Mouse (Mus musculus): ENCODE results near the gene Metap1d. TPM values are rescaled to one million over a fixed set of nuclear protein-coding genes. Genes with fewer than 3 reads are reported as not detected.

Metap1d gene
- polyA plus RNA-seq, 1 experiment from 2014 or later = 43.1 TPM

DNA sequence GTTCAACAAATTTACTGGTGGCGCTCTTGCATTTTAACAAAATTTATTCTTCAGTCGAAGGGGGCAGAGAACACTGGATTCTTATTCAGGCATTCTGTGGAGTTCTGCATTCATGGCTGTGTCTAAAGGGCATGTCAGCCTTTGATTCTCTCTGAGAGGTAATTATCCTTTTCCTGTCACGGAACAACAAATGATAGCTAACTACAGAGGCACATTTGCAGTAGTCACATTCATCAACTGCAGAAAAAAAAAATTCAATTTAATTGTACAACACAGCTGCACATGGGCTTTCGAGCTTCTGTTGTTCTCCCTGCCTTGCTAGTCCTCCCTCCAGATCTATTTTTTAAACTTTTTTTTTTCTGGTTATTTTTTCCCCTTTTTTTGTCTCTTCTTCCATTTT is 63.9 kb downstream of the Metap1d start:
- Histone ChIP-seq H3K27me3 (ENCODE audit: insufficient read depth, low read length) (0 out of 2 replicates have a peak, but pooled peaks cover 5% of the 10 kb centered on the region), H3K9ac (ENCODE audit: low read depth, low read length) (no peak overlapping the region), H3K9me3 (replicated peaks; ENCODE audit: low read length) (no peaks in the 10 kb centered on the region), H3K27ac (no peak overlapping the region), H3K4me2 (ENCODE audit: low read length) (no peak overlapping the region), H3K36me3 (ENCODE audit: insufficient read depth, low read length) (no peaks in the 10 kb centered on the region), H3K4me1 (replicated peaks; ENCODE audit: insufficient read depth, low read length) (no peaks in the 10 kb centered on the region), H3K4me3 (replicated peaks; ENCODE audit: low read depth, low read length) (no peak overlapping the region)
- 72% methylated on average over 4 of the region's 4 CpGs for WGBS
- no peak for TF ChIP-seq CTCF (IDR thresholded peaks at IDR 0.05; ENCODE audit: low read depth)
- no peak for ATAC-seq (replicated peaks; ENCODE audit: low FRiP score, low read depth)
- DNase-seq (ENCODE audit: low spot score) = no peak

DNA sequence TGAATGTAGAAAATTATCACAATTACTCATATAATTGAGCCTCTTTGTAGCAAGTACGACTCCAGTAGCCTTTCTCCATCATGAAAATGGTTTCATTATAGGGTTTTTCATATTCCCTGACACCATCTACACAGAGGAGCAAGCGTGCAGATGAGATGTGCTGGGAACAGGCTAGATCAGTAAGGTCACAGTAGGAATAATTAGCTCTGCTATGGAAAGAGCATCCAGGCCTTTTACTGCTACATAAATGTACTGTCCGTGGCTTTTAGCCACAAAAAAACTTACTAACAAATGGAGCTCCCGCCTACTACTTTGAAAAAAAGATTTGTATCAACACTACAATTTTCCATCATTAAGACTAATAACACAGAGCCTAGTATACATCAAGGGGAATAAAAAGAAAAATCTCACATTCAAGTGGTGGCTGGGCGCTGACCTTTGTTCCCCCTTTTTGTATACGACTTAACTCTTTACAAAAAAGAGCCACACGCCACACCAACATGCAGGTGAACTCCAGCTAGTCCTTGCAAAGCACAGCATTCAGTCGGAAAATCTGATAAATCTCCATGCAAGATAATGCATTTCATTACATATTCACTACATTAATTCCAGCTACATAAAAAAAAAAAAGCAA is 64.5 kb downstream of the Metap1d start:
- no peak overlapping the region for H3K4me2 ChIP-seq (ENCODE audit: low read length)
- no peaks in the 10 kb centered on the region for H3K4me1 ChIP-seq (replicated peaks; ENCODE audit: insufficient read depth, low read length)
- H3K9ac ChIP-seq (ENCODE audit: low read depth, low read length) = no peak overlapping the region
- H3K36me3 ChIP-seq (ENCODE audit: insufficient read depth, low read length) = no peaks in the 10 kb centered on the region
- H3K27ac ChIP-seq = no peak overlapping the region
- no peak for DNase-seq (ENCODE audit: low spot score)
- no peak for TF ChIP-seq CTCF (IDR thresholded peaks at IDR 0.05; ENCODE audit: low read depth)
- no peaks in the 10 kb centered on the region for H3K9me3 ChIP-seq (replicated peaks; ENCODE audit: low read length)
- ATAC-seq (replicated peaks; ENCODE audit: low FRiP score, low read depth) = no peak
- H3K27me3 ChIP-seq (ENCODE audit: insufficient read depth, low read length) = 0 out of 2 replicates have a peak, but pooled peaks cover 6% of the 10 kb centered on the region
- H3K4me3 ChIP-seq (replicated peaks; ENCODE audit: low read depth, low read length) = no peak overlapping the region
- 84% methylated on average over 8 of the region's 8 CpGs for WGBS

DNA sequence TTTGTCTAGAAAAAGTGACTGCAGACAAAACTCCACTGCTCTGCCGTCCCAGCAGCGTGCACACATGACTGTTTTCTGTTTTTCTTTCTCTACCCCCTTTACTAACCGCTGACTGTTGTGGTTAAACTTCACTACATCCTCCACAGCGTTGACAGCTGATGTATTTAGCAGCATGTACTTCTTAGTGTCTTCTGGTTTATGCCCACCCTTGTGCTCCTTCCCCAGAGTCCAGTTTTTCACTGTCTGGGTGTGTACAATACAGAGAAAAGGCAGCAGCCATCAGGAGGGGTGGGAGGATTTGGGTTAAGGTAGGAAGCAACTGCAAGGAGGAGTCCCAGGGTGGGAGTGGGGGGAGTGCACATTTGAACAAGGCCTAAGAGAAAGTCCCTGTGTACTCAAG is 69.8 kb downstream of the Metap1d start:
- no peak for DNase-seq (ENCODE audit: low spot score)
- Histone ChIP-seq H3K9me3 (replicated peaks; ENCODE audit: low read length) (no peaks in the 10 kb centered on the region), H3K4me3 (replicated peaks; ENCODE audit: low read depth, low read length) (no peak overlapping the region), H3K4me2 (ENCODE audit: low read length) (no peak overlapping the region), H3K4me1 (replicated peaks; ENCODE audit: insufficient read depth, low read length) (no peaks in the 10 kb centered on the region), H3K36me3 (ENCODE audit: insufficient read depth, low read length) (no peaks in the 10 kb centered on the region), H3K9ac (ENCODE audit: low read depth, low read length) (no peak overlapping the region), H3K27me3 (ENCODE audit: insufficient read depth, low read length) (peaks cover 52% of the 10 kb centered on the region), H3K27ac (no peak overlapping the region)
- no peak for TF ChIP-seq CTCF (IDR thresholded peaks at IDR 0.05; ENCODE audit: low read depth)
- whole genome bisulfite sequencing = 49% methylated on average over 4 of the region's 4 CpGs
- ATAC-seq (replicated peaks; ENCODE audit: low FRiP score, low read depth) = no peak

DNA sequence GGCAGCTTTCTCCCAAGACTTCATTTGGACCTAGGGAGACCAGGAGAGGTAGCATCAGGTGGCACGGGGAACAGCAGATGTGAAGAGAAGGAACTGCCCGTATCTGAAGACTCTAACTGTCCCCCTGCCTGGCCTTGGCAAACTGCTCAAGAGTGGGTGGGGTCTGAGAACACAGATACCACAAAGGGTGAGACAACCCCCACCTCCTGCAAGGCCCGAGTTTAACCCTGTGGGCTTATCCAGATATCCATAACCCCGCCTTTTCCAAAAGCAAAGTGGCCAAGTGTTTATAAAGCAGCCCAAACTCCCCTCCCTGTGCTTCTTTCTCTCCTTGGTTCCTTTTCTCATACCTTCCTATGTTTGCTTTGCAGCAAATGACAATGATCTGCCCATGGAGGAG is 70.4 kb downstream of the Metap1d start:
- Histone ChIP-seq H3K9me3 (replicated peaks; ENCODE audit: low read length) (no peaks in the 10 kb centered on the region), H3K4me3 (replicated peaks; ENCODE audit: low read depth, low read length) (no peak overlapping the region), H3K27me3 (ENCODE audit: insufficient read depth, low read length) (peaks cover 54% of the 10 kb centered on the region), H3K4me2 (ENCODE audit: low read length) (no peak overlapping the region), H3K4me1 (replicated peaks; ENCODE audit: insufficient read depth, low read length) (no peaks in the 10 kb centered on the region), H3K36me3 (ENCODE audit: insufficient read depth, low read length) (no peaks in the 10 kb centered on the region), H3K27ac (no peak overlapping the region), H3K9ac (ENCODE audit: low read depth, low read length) (no peak overlapping the region)
- WGBS = 59% methylated on average over 4 of the region's 4 CpGs
- TF ChIP-seq CTCF (IDR thresholded peaks at IDR 0.05; ENCODE audit: low read depth) = no peak
- ATAC-seq (replicated peaks; ENCODE audit: low FRiP score, low read depth) (no peak), DNase-seq (ENCODE audit: low spot score) (no peak)

GRCm38 (mm10) chr2:71524763-71525162 is 71.7 kb downstream of the Metap1d start:
- Histone ChIP-seq H3K4me1 (replicated peaks; ENCODE audit: insufficient read depth, low read length) (peaks cover 7% of the 10 kb centered on the region), H3K9ac (ENCODE audit: low read depth, low read length) (no peak overlapping the region), H3K27ac (no peak overlapping the region), H3K4me2 (ENCODE audit: low read length) (no peak overlapping the region), H3K36me3 (ENCODE audit: insufficient read depth, low read length) (no peaks in the 10 kb centered on the region), H3K4me3 (replicated peaks; ENCODE audit: low read depth, low read length) (no peak overlapping the region), H3K27me3 (ENCODE audit: insufficient read depth, low read length) (peaks cover 67% of the 10 kb centered on the region), H3K9me3 (replicated peaks; ENCODE audit: low read length) (no peaks in the 10 kb centered on the region)
- no peak for TF ChIP-seq CTCF (IDR thresholded peaks at IDR 0.05; ENCODE audit: low read depth)
- WGBS = 33% methylated on average over 13 of the region's 13 CpGs
- DNase-seq (ENCODE audit: low spot score) (no peak), ATAC-seq (replicated peaks; ENCODE audit: low FRiP score, low read depth) (no peak)

DNA sequence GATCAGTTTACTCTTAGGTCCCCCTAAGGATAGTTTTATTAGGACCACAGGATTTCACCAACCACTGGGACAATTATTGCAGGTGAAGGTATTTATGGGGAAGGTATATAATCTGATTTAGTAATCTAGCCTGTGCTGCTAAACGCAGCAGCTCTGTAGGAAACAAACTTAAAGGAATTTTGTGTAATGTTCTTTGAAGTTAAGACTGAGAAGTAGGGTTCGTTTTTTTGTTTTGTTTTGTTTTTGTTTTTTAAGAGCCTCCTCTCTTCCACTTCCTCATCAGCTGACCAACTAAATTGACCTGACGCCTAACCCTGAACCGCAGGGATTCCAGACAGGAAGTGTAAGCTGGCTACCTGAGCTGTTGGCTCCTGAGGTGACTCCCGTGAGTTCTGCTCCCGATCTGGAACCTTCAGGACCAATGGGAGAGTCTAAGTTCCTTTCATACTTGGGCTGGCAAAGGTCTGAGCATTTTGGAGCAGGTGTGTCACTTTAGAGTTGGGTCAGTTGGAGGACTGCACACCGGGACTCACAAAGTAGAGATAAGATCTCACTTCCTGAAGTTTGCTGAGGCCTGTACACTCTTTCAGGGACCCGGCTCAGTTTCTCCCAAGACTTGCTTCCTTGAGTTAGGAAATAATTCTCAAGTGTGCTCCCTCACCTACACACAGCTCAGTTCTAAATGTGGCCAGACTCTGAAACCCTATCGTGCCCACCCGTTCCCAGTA is 73.7 kb downstream of the Metap1d start:
- no peak for ATAC-seq (replicated peaks; ENCODE audit: low FRiP score, low read depth)
- DNase-seq (ENCODE audit: low spot score) = no peak
- Histone ChIP-seq H3K27me3 (ENCODE audit: insufficient read depth, low read length) (peaks cover 82% of the 10 kb centered on the region), H3K36me3 (ENCODE audit: insufficient read depth, low read length) (no peaks in the 10 kb centered on the region), H3K4me3 (replicated peaks; ENCODE audit: low read depth, low read length) (no peak overlapping the region), H3K4me2 (ENCODE audit: low read length) (no peak overlapping the region), H3K4me1 (replicated peaks; ENCODE audit: insufficient read depth, low read length) (peaks cover 7% of the 10 kb centered on the region), H3K9ac (ENCODE audit: low read depth, low read length) (no peak overlapping the region), H3K27ac (no peak overlapping the region), H3K9me3 (replicated peaks; ENCODE audit: low read length) (no peaks in the 10 kb centered on the region)
- WGBS = 3% methylated on average over 10 of the region's 10 CpGs
- no peak for TF ChIP-seq CTCF (IDR thresholded peaks at IDR 0.05; ENCODE audit: low read depth)
